Mouse (Mus musculus) hindbrain, postnatal 0 days (tissue): ENCODE measurements at regions not wholly inside any gene's neighbourhood (a gene's known extent, or its start where the extent isn't known, plus 50 kb on each side); places are given as distances from the start of the nearest gene placed in this dataset.

Experiments used
- ATAC-seq: fragments of 200-750 bp; cut with Nextera tagmentation; 2 replicates; pipeline ENCODE4 v1.8.0; 2017; ENCODE audit warnings: mild to moderate bottlenecking, moderate TSS enrichment, moderate library complexity
- DNase-seq: peaks from one replicate; pipeline ENCODE4 v3.0.0-alpha.2; 2015; ENCODE audit warnings: low spot score
- H3K27ac ChIP-seq: fragments of 300-500 bp; sonication (generic); 2 replicates; pipeline ENCODE4 v1.5.1; 2014; ENCODE audit warnings: mild to moderate bottlenecking
- H3K27me3 ChIP-seq: fragments of 300-500 bp; sonication (generic); 2 replicates; pipeline ENCODE4 v1.6.1; 2014; ENCODE audit warnings: low read length, mixed read lengths; ENCODE audit not compliant: insufficient read depth
- H3K36me3 ChIP-seq: fragments of 300-500 bp; sonication (generic); 2 replicates; pipeline ENCODE4 v1.6.1; 2014; ENCODE audit warnings: low read length, mixed read lengths; ENCODE audit not compliant: insufficient read depth
- H3K4me1 ChIP-seq: fragments of 300-500 bp; sonication (generic); 2 replicates; pipeline ENCODE4 v1.6.1; 2014; ENCODE audit warnings: antibody characterized with exemption, low read length, mixed read lengths; ENCODE audit not compliant: insufficient read depth
- H3K4me2 ChIP-seq: fragments of 300-500 bp; sonication (generic); 2 replicates; pipeline ENCODE4 v1.6.1; 2014; ENCODE audit warnings: low read depth, mild to moderate bottlenecking, low read length, moderate library complexity, mixed read lengths
- H3K4me3 ChIP-seq: fragments of 300-500 bp; sonication (generic); 2 replicates; pipeline ENCODE4 v1.5.1; 2014; ENCODE audit warnings: low read length
- H3K9ac ChIP-seq: fragments of 300-500 bp; sonication (generic); replicated peaks from 2 replicates; pipeline ENCODE4 v1.6.1; 2014; ENCODE audit warnings: mild to moderate bottlenecking, low read length, moderate library complexity, mixed read lengths
- H3K9me3 ChIP-seq: fragments of 300-500 bp; sonication (generic); 2 replicates; pipeline ENCODE4 v1.6.1; 2016; ENCODE audit warnings: low read length, mixed read lengths
- CTCF ChIP-seq: IDR thresholded peaks from 2 replicates; pipeline ENCODE4 v1.5.1; 2016; ENCODE audit warnings: antibody characterized with exemption, control low read depth, low read depth
- WGBS: fragments of 180-500 bp; shearing (Covaris S2); extraction: QIAGEN DNeasy Blood & Tissue Kit; methylation state at CpG from one replicate; pipeline ENCODE4 v1.1.7; 2014; 5-methylcytosine and 5-hydroxymethylcytosine counted together

- Histone ChIP-seq H3K9me3 (no peaks in the 10 kb centered on the region), H3K27me3 (no peaks in the 10 kb centered on the region; the same call in 1 of the 2 replicates), H3K4me1 (no peaks in the 10 kb centered on the region), H3K9ac (no peak overlapping the region), H3K4me3 (no peak overlapping the region), H3K4me2 (no peak overlapping the region), H3K36me3 (no peaks in the 10 kb centered on the region), H3K27ac (no peak overlapping the region)
- DNase-seq (no peak), ATAC-seq (no peak)
- no peak for TF ChIP-seq CTCF
- WGBS, result 72% methylated on average over 6 of the region's 6 CpGs
Measured at GRCm38 (mm10) chr12:107728865-107729264, 240.4 kb downstream of the 3110018I06Rik start.

GRCm38 (mm10) chr12:107729301-107729700, 240.9 kb downstream of the 3110018I06Rik start:
- no peak for ATAC-seq
- 86% methylated on average over 11 of the region's 11 CpGs for WGBS

GRCm38 (mm10) chr12:107730940-107731339, 242.5 kb downstream of the 3110018I06Rik start:
- no peak for DNase-seq
- no peak for ATAC-seq
- no peak overlapping the region for H3K4me3 ChIP-seq
- no peaks in the 10 kb centered on the region for H3K4me1 ChIP-seq
- WGBS, result 73% methylated on average over 4 of the region's 4 CpGs
- H3K9me3 ChIP-seq, result no peaks in the 10 kb centered on the region
- H3K27ac ChIP-seq, result no peak overlapping the region
- H3K4me2 ChIP-seq, result no peak overlapping the region
- H3K9ac ChIP-seq, result no peak overlapping the region
- no peaks in the 10 kb centered on the region for H3K36me3 ChIP-seq
- TF ChIP-seq CTCF, result no peak
- H3K27me3 ChIP-seq, result no peaks in the 10 kb centered on the region; the same call in 1 of the 2 replicates

More at GRCm38 (mm10) chr12:107729301-107729700, 240.9 kb downstream of the 3110018I06Rik start:
- DNase-seq, result no peak
- Histone ChIP-seq H3K9ac (no peak overlapping the region), H3K4me1 (no peaks in the 10 kb centered on the region), H3K4me2 (no peak overlapping the region), H3K4me3 (no peak overlapping the region), H3K36me3 (no peaks in the 10 kb centered on the region), H3K27me3 (no peaks in the 10 kb centered on the region; the same call in 1 of the 2 replicates), H3K9me3 (no peaks in the 10 kb centered on the region), H3K27ac (no peak overlapping the region)
- no peak for TF ChIP-seq CTCF

- no peak overlapping the region for H3K4me2 ChIP-seq
- whole genome bisulfite sequencing, result 82% methylated on average over 6 of the region's 6 CpGs
Measured at GRCm38 (mm10) chr12:107734536-107734935, 246.1 kb downstream of the 3110018I06Rik start.

GRCm38 (mm10) chr12:107742641-107743040, 254.2 kb downstream of the 3110018I06Rik start:
- WGBS, result 64% methylated on average over 13 of the region's 13 CpGs

More at GRCm38 (mm10) chr12:107734536-107734935, 246.1 kb downstream of the 3110018I06Rik start:
- no peak for TF ChIP-seq CTCF
- H3K4me3 ChIP-seq, result no peak overlapping the region
- H3K9ac ChIP-seq, result no peak overlapping the region
- no peak overlapping the region for H3K27ac ChIP-seq
- H3K36me3 ChIP-seq, result no peaks in the 10 kb centered on the region
- no peaks in the 10 kb centered on the region; the same call in 1 of the 2 replicates for H3K27me3 ChIP-seq
- no peaks in the 10 kb centered on the region for H3K4me1 ChIP-seq
- no peak for ATAC-seq
- no peak for DNase-seq
- no peaks in the 10 kb centered on the region for H3K9me3 ChIP-seq

GRCm38 (mm10) chr12:107744822-107745221, 256.4 kb downstream of the 3110018I06Rik start:
- no peak for ATAC-seq

More at GRCm38 (mm10) chr12:107742641-107743040, 254.2 kb downstream of the 3110018I06Rik start:
- Histone ChIP-seq H3K36me3 (no peaks in the 10 kb centered on the region), H3K27ac (no peak overlapping the region), H3K4me2 (no peak overlapping the region), H3K27me3 (no peaks in the 10 kb centered on the region), H3K4me3 (no peak overlapping the region), H3K9ac (no peak overlapping the region), H3K4me1 (no peaks in the 10 kb centered on the region), H3K9me3 (no peaks in the 10 kb centered on the region)
- no peak for DNase-seq
- no peak for ATAC-seq
- no peak for TF ChIP-seq CTCF

GRCm38 (mm10) chr12:107748481-107749380, 254.7 kb downstream of the Bcl11b start:
- H3K4me3 ChIP-seq, result no peak overlapping the region
- ATAC-seq, result no peak
- no peak overlapping the region for H3K27ac ChIP-seq

More at GRCm38 (mm10) chr12:107744822-107745221, 256.4 kb downstream of the 3110018I06Rik start:
- no peaks in the 10 kb centered on the region for H3K9me3 ChIP-seq
- H3K4me1 ChIP-seq, result no peaks in the 10 kb centered on the region
- H3K36me3 ChIP-seq, result no peaks in the 10 kb centered on the region
- H3K27me3 ChIP-seq, result no peaks in the 10 kb centered on the region
- no peak overlapping the region for H3K4me3 ChIP-seq
- WGBS, result 94% methylated on average over 8 of the region's 8 CpGs
- no peak for TF ChIP-seq CTCF
- H3K9ac ChIP-seq, result no peak overlapping the region
- no peak overlapping the region for H3K27ac ChIP-seq
- no peak overlapping the region for H3K4me2 ChIP-seq
- DNase-seq, result no peak

More at GRCm38 (mm10) chr12:107748481-107749380, 254.7 kb downstream of the Bcl11b start:
- DNase-seq, result no peak
- no peaks in the 10 kb centered on the region for H3K4me1 ChIP-seq
- H3K9ac ChIP-seq, result no peak overlapping the region
- no peaks in the 10 kb centered on the region for H3K36me3 ChIP-seq
- H3K9me3 ChIP-seq, result no peaks in the 10 kb centered on the region
- H3K27me3 ChIP-seq, result no peaks in the 10 kb centered on the region
- no peak for TF ChIP-seq CTCF
- WGBS, result 85% methylated on average over 18 of the region's 18 CpGs
- H3K4me2 ChIP-seq, result no peak overlapping the region
